Mouse (Mus musculus) small intestine, adult 2 months (tissue): ENCODE measurements at regions not wholly inside any gene's neighbourhood (a gene's known extent, or its start where the extent isn't known, plus 50 kb on each side); places are given as distances from the start of the nearest gene placed in this dataset.

ENCODE experiments used
- CTCF ChIP-seq: fragments of 200-500 bp; IDR thresholded peaks from 2 replicates; pipeline ENCODE4 v1.5.1; 2012; ENCODE audit warnings: low read depth, mild to moderate bottlenecking, control low read depth, inconsistent platforms, low read length, moderate library complexity, mixed read lengths; ENCODE audit not compliant: insufficient replicate concordance, insufficient read length; ENCODE audit errors: extremely low read depth
- POLR2A ChIP-seq: fragments of 200-500 bp; IDR thresholded peaks from 2 replicates; pipeline ENCODE4 v1.6.1; 2012; ENCODE audit warnings: low read depth, mild to moderate bottlenecking, control low read depth, inconsistent platforms, low read length, moderate library complexity

DNA sequence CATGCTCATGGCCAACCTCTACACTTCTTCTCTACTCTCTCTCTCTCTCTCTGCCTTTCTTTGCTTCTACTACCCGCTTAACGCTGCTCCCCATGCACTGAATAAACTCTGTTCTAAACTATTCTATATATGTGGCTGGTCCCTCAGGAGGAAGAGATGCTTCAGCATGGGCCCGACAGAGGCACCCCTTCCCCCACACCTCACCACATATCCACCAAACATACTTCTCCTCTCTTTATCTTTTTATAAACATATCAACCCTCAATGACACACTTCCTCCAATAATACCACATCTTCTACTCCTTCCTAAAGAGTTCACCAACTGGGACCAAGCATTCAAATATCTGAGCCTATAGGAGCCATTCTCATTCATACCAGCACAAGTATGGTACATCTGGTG is 72.6 kb upstream of the Marcks start:
- no peak for TF ChIP-seq CTCF
- TF ChIP-seq POLR2A = no peak
